Mouse (Mus musculus): ENCODE results near the gene Zfp865. TPM values are rescaled to one million over a fixed set of nuclear protein-coding genes. Genes with fewer than 3 reads are reported as not detected.

Gene Zfp865
- total RNA-seq, 2 experiments from 2014 or later = 22.9 to 30.0 TPM

DNA sequence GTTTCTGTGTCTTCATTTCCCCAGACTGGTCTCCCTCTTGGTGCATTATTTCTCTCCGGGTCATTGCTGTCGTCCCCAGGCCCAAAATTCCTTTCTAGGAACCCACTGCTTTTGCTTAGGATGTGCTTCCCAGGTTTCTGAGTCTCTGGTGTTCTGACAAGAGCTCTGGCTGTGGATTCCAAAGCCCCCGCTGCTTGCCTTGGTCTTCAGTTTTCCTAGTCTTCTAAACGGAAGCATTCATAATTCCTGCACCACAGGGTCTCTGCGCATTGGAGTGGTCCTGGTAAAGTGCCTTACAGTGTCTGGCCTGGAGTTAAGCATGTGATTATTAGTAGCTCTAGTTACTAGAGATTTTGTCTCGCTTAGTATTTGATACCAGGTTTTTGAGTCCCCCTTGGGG, 60.6 kb downstream of the Zfp865 start:
- DNase-seq = no peak

GRCm38 (mm10) chr7:5081241-5081640, 61.1 kb downstream of the Zfp865 start:
- no peak for DNase-seq

- DNase-seq = no peak
Observed at GRCm38 (mm10) chr7:5081939-5082338, 61.8 kb downstream of the Zfp865 start.

DNA sequence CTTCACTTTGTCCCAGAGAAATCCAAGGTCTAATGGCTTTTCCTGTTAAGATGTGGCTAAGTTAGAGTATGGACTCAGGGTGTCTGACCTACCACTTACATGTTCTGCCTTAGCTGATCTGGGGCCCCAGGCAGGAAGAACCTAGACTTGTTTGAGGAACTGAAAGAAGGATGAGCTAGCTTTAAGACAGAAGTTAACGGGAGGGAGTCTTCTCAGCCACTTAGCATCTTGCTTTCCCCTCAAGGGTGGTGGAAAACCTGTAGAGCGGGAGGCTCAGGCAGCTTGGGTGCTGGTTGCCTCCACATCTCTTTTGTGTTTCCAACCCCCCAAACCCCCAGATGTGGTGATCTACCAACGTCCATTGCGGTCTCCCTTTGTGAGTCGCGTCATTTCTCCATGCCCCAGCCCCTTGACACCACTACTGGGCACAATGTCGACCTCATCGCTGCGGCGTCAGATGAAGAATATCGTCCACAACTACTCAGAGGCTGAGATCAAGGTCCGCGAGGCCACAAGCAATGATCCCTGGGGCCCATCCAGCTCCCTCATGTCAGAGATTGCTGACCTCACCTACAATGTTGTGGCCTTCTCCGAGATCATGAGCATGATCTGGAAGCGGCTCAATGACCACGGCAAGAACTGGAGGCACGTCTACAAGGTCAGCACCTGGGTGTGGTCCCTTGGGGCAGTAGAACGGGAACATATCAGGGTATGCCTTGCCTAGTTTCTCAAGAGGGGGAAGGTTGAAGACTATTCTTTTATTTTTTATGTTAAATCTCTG, 63.3 kb downstream of the Zfp865 start:
- DNase-seq = no peak

DNA sequence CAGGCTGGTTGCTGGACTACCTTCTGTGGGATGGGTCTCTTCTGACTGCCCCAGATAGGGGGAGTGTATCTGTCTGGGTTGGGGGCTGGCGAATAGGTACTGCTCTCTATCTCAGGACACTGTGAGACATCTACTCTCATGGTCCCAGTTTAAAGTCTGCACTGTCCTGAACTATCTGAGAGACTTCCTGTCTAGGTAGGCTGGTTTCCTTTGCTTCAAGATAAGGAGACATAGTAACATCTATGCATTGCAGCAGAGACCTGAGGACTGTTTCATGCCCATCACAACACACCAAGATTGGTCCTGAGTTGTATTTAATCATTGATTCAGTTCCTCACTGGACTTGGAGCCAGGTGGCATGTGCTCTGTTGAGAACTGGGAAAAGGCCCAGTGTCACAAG, 65.3 kb downstream of the Zfp865 start:
- DNase-seq = no peak

Other genes with a start within 250 kb of the Zfp865 start
- gene Fam71e2, start 249.1 kb upstream of the Zfp865 start, total RNA-seq (2021) = not detected
- gene Il11, start 237.5 kb upstream of the Zfp865 start, total RNA-seq (2021) = under 1 TPM; 0.12 to 0.18 TPM
- gene Tmem190, start 237.4 kb upstream of the Zfp865 start, total RNA-seq (2021) = not detected
- gene Tmem238, start 230.7 kb upstream of the Zfp865 start, total RNA-seq (2021) = 10 to 100 TPM; 10.4 to 11.3 TPM
- gene Rpl28, start 227.5 kb upstream of the Zfp865 start, total RNA-seq (2021) = 1,000 to 10,000 TPM; 1,057 to 1,113 TPM
- 100 to 1,000 TPM; 122 to 126 TPM for gene Ube2s, start 207.8 kb upstream of the Zfp865 start, total RNA-seq (2021)
- 1 to 10 TPM; 1.3 to 3.1 TPM for gene Shisa7, start 175.7 kb upstream of the Zfp865 start, total RNA-seq (2021)
- gene Isoc2b, start 150.1 kb upstream of the Zfp865 start, total RNA-seq (2021) = 10 to 100 TPM in 1 of 2 experiments, 1 to 10 TPM in 1; 6.8 to 13.3 TPM
- gene Isoc2a, start 143.2 kb upstream of the Zfp865 start, total RNA-seq (2021) = 10 to 100 TPM; 52.8 to 56.8 TPM
- not detected for gene Gm36210, start 113.9 kb upstream of the Zfp865 start, total RNA-seq (2021)
- gene Zfp628, start 105.2 kb upstream of the Zfp865 start, total RNA-seq (2021) = 10 to 100 TPM; 14.7 to 16.4 TPM
- 1 to 10 TPM; 5.5 to 8.5 TPM for gene Nat14, start 98.3 kb upstream of the Zfp865 start, total RNA-seq (2021)
- gene Ssc5d, start 94.6 kb upstream of the Zfp865 start, total RNA-seq (2021) = 1 to 10 TPM; 5.9 to 6.9 TPM
- 1 to 10 TPM; 1.6 to 3.1 TPM for gene Sbk2, start 56.0 kb upstream of the Zfp865 start, total RNA-seq (2021)
- under 1 TPM; 0.24 to 0.30 TPM for gene Sbk3, start 49.2 kb upstream of the Zfp865 start, total RNA-seq (2021)
- gene Zfp579, start 24.2 kb upstream of the Zfp865 start, total RNA-seq (2021) = 10 to 100 TPM; 16.0 to 19.9 TPM
- gene Zfp524, start 6.0 kb upstream of the Zfp865 start, total RNA-seq (2021) = 10 to 100 TPM; 12.6 to 13.2 TPM
- 10 to 100 TPM; 24.4 to 27.7 TPM for gene Fiz1, start 5.7 kb upstream of the Zfp865 start, total RNA-seq (2021)
- gene Gm44973, start 4.9 kb upstream of the Zfp865 start, total RNA-seq (2021) = not detected
- 1 to 10 TPM; 2.1 to 2.6 TPM for gene Ccdc106, start 177 bp downstream of the Zfp865 start, total RNA-seq (2021)
- not detected for gene 4632433K11Rik, start 13.7 kb downstream of the Zfp865 start, total RNA-seq (2021)
- 1 to 10 TPM; 5.7 to 7.3 TPM for gene Zfp784, start 18.1 kb downstream of the Zfp865 start, total RNA-seq (2021)
- 10 to 100 TPM; 11.4 to 13.1 TPM for gene Zfp580, start 31.2 kb downstream of the Zfp865 start, total RNA-seq (2021)
- gene U2af2, start 41.8 kb downstream of the Zfp865 start, total RNA-seq (2021) = 100 to 1,000 TPM; 142 to 161 TPM
- gene Epn1, start 59.9 kb downstream of the Zfp865 start, total RNA-seq (2021) = 100 to 1,000 TPM; 144 to 150 TPM
- gene Rfpl4, start 96.6 kb downstream of the Zfp865 start, total RNA-seq (2021) = not detected
- gene Rasl2-9, start 105.6 kb downstream of the Zfp865 start, total RNA-seq (2021) = 1 to 10 TPM; 2.2 to 3.1 TPM
- not detected for gene Vmn1r55, start 129.3 kb downstream of the Zfp865 start, total RNA-seq (2021)
- gene Vmn1r56, start 176.4 kb downstream of the Zfp865 start, total RNA-seq (2021) = not detected
- not detected for gene Vmn1r57, start 198.1 kb downstream of the Zfp865 start, total RNA-seq (2021)